Mouse (Mus musculus) layer of hippocampus, postnatal 14 days (tissue): ENCODE measurements at regions not wholly inside any gene's neighbourhood (a gene's known extent, or its start where the extent isn't known, plus 50 kb on each side); places are given as distances from the start of the nearest gene placed in this dataset.
A peak's percentile ranks its signal among the peaks of the same experiment; 100 is the strongest.

Source experiments
- DNase-seq, 2 experiments: peaks; one replicate each; pipeline ENCODE4 v3.0.0; 2021 to 2022; ENCODE audit warnings: low spot score in 2 of 2, mixed read lengths in 1 of 2

- peak in 1 of 2 experiments; percentile 65 for DNase-seq
Observed at GRCm38 (mm10) chr13:52046020-52046419, 199.5 kb downstream of the Gadd45g start.

- no peak for DNase-seq
Observed at GRCm38 (mm10) chr13:52046700-52047099, 200.2 kb downstream of the Gadd45g start.

GRCm38 (mm10) chr13:52047937-52048336, 201.5 kb downstream of the Gadd45g start:
- DNase-seq: peak in 1 of 2 experiments; percentile 24

- no peak for DNase-seq
Observed at GRCm38 (mm10) chr13:52048777-52049176, 202.3 kb downstream of the Gadd45g start.

- no peak for DNase-seq
Observed at GRCm38 (mm10) chr13:52049249-52049648, 202.8 kb downstream of the Gadd45g start.

GRCm38 (mm10) chr13:52055741-52056140, 209.3 kb downstream of the Gadd45g start:
- DNase-seq: no peak

GRCm38 (mm10) chr13:52057456-52057855, 211.0 kb downstream of the Gadd45g start:
- no peak for DNase-seq

GRCm38 (mm10) chr13:52059756-52060417, 213.4 kb downstream of the Gadd45g start:
- DNase-seq: no peak

- no peak for DNase-seq
Observed at GRCm38 (mm10) chr13:52060418-52060870, 214.0 kb downstream of the Gadd45g start.

- DNase-seq: no peak
Observed at GRCm38 (mm10) chr13:52061454-52061853, 215.0 kb downstream of the Gadd45g start.

- DNase-seq: no peak
Observed at GRCm38 (mm10) chr13:52061881-52062280, 215.4 kb downstream of the Gadd45g start.

GRCm38 (mm10) chr13:52062576-52062975, 216.1 kb downstream of the Gadd45g start:
- DNase-seq: no peak

- no peak for DNase-seq
Observed at GRCm38 (mm10) chr13:52065274-52065673, 218.8 kb downstream of the Gadd45g start.

GRCm38 (mm10) chr13:52065720-52066119, 219.2 kb downstream of the Gadd45g start:
- no peak for DNase-seq

- DNase-seq: no peak
Observed at GRCm38 (mm10) chr13:52067048-52067447, 220.6 kb downstream of the Gadd45g start.

GRCm38 (mm10) chr13:52068886-52069439, 222.5 kb downstream of the Gadd45g start:
- no peak for DNase-seq

- DNase-seq: no peak
Observed at GRCm38 (mm10) chr13:52069714-52070113, 223.2 kb downstream of the Gadd45g start.

GRCm38 (mm10) chr13:52070731-52071663, 224.5 kb downstream of the Gadd45g start:
- no peak for DNase-seq

GRCm38 (mm10) chr13:52077616-52078015, 231.1 kb downstream of the Gadd45g start:
- DNase-seq: peak in 1 of 2 experiments; percentile 23

- DNase-seq: no peak
Observed at GRCm38 (mm10) chr13:52078561-52078960, 232.1 kb downstream of the Gadd45g start.

- no peak for DNase-seq
Observed at GRCm38 (mm10) chr13:52079678-52080246, 233.3 kb downstream of the Gadd45g start.
